Mouse (Mus musculus): Measurements from ENCODE around the gene Sec22c. TPM values are rescaled to one million over a fixed set of nuclear protein-coding genes. Genes with fewer than 3 reads are reported as not detected.

Gene Sec22c
- total RNA-seq, 2 experiments from 2014 or later: 4.7 to 4.9 TPM

DNA sequence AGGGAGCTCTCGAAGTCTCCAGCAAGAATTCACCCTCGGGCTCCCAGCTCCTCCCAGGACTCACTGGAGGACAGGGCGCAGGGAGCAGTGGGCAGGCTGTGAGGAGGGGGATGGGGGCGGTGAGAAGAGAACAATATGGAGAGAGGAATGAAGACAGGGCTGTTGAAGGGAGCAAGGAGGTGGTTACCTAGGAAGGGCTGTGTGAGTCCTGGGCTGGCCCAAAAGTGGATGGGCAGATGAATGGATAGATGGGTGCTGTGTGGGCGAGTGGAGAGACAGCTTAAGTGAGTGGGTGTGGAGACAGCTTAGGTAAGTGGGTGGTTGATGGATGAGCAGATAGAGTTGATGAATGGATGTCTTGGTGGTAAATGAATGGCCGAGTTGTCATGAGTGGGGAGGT lies 41.8 kb downstream of the Sec22c start:
- intact Hi-C loops (cut with DNase I): no loop called here
- no peak for DNase-seq

DNA sequence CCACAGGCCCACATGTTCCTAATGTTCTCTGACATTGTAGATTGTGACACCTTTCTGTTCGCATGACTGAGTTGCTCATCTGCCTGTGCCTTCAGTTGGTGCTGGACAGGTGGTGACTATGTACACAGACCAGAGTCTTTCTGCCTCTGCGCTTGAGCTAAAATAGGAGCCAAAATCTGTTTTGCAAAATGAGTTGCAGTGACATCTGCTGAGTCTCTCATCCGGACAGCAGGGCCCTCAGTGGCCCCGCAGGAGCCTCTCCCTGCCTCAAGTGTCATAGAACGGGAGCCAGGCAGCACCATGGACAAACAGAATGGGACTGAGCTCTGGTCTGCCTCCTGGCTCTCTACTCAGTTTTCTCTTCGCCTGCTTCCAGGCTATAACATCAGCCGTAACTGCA lies 45.5 kb downstream of the Sec22c start:
- intact Hi-C loops (cut with DNase I): no loop called here
- DNase-seq: no peak

- intact Hi-C loops (cut with DNase I): no loop called here
Measured at GRCm38 (mm10) chr9:121658248-121658647, 47.0 kb downstream of the Sec22c start.

GRCm38 (mm10) chr9:121657143-121657542 lies 48.1 kb downstream of the Sec22c start:
- DNase-seq: no peak
- intact Hi-C loops (cut with DNase I): no loop called here

More at GRCm38 (mm10) chr9:121658248-121658647, 47.0 kb downstream of the Sec22c start:
- no peak for DNase-seq

DNA sequence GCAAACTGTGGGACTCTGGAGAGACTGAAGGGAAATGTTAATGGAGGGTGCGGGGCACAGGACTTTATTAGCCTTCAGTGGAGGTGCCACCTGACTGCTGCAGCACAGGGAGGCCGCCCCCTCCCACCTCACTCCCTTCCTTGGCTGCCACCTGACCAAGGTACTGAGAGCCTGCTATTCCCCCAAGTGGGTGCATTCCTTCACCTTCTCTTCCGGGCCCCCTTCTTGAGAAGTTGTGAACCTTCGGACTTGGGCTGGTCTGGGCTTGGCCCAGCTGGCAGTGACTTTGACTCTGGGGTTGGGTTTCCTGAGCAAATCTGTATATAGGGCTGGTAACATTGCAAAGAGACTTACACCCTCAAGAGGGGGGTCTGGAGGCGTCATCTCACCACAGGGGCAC lies 49.0 kb downstream of the Sec22c start:
- intact Hi-C loops (cut with DNase I): no loop called here
- DNase-seq: no peak

DNA sequence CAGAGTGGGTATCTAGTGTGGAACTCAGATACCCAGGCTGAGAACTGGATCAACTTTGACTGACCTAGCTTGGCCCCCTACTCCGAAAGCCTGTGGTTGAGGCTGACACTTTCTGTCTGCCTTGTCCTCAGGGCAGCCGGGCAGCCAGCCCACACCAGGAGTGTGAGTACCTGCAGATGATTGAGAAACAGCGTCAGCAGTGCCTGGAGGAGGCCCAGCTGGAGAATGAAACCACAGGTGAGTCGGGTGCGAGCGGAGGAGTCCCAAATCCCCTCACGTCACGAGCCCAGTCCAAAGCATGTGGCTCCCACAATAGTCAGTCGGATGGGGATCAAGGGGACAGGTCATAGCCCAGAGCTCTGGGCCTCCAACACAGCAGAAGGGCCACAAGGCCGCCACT lies 51.6 kb downstream of the Sec22c start:
- intact Hi-C loops (cut with DNase I): no loop called here
- DNase-seq: no peak

GRCm38 (mm10) chr9:121647026-121647425 lies 58.3 kb downstream of the Sec22c start:
- intact Hi-C loops (cut with DNase I): no loop called here
- DNase-seq: no peak

GRCm38 (mm10) chr9:121644855-121645254 lies 60.4 kb downstream of the Sec22c start:
- DNase-seq: no peak
- intact Hi-C loops (cut with DNase I): no loop called here

GRCm38 (mm10) chr9:121642401-121643181 lies 62.7 kb downstream of the Sec22c start, which contains the start of gene Vipr1:
Gene Vipr1, plus strand, starts transcription at chr9:121642716.
- peak in 1 of 2 experiments; percentile 27 for DNase-seq

GRCm38 (mm10) chr9:121642001-121642400 lies 63.3 kb downstream of the Sec22c start, which contains the start of gene Lyzl4:
Gene Lyzl4, minus strand, starts transcription at chr9:121642096.
- intact Hi-C loops (cut with DNase I): loop anchor here (2.0 kb wide), 1 partner anchor 37 kb away; no protein-coding TSS in a partner anchor
- peak; percentile 68 to 70 for DNase-seq

More at GRCm38 (mm10) chr9:121642401-121643181, 62.7 kb downstream of the Sec22c start, which contains the start of gene Vipr1:
- intact Hi-C loops (cut with DNase I): loop anchor here (2.0 kb wide), 1 partner anchor 36 kb away; no protein-coding TSS in a partner anchor

GRCm38 (mm10) chr9:121641235-121641915 lies 63.9 kb downstream of the Sec22c start:
- intact Hi-C loops (cut with DNase I): no loop called here
- DNase-seq: no peak

GRCm38 (mm10) chr9:121639790-121640189 lies 65.5 kb downstream of the Sec22c start:
- no peak for DNase-seq
- intact Hi-C loops (cut with DNase I): no loop called here

GRCm38 (mm10) chr9:121635835-121636576 lies 69.3 kb downstream of the Sec22c start:
- no peak for DNase-seq
- intact Hi-C loops (cut with DNase I): no loop called here

DNA sequence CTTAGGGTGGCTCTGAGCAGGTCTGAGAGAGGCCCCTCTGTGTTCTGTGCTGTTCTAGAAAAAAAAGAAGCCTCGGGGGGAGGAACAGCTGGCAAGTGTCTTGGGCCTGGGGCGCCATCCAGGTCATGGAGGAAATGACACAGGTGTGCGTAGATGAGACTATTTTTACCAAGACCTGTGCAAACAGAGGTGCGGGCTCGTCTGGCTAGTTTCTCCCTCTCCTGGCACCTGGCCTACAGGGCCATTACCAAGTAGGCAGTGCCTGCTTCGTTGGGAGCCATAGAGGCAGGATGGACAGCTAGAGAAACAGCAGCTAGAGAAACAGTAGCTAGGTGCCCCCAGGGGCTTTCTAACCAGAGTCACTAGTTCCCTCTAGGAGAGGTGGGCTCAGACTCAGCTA lies 72.0 kb downstream of the Sec22c start:
- intact Hi-C loops (cut with DNase I): no loop called here
- DNase-seq: no peak

- DNase-seq: no peak
- intact Hi-C loops (cut with DNase I): no loop called here
Measured at GRCm38 (mm10) chr9:121632891-121633290, 72.4 kb downstream of the Sec22c start.

- DNase-seq: no peak
- intact Hi-C loops (cut with DNase I): no loop called here
Measured at GRCm38 (mm10) chr9:121631946-121632345, 73.3 kb downstream of the Sec22c start.

GRCm38 (mm10) chr9:121630627-121631026 lies 74.7 kb downstream of the Sec22c start:
- intact Hi-C loops (cut with DNase I): no loop called here
- no peak for DNase-seq

Measured in gastrocnemius, postnatal 36 days (tissue).